Mouse (Mus musculus) B cell, adult 2 months (primary cell): ENCODE data around the gene Gm2832.
"Not testable (repeated sequence)": the region's sequence is repeated elsewhere in the genome, so short reads cannot be mapped to it uniquely, and the experiment has no call there.

Experiments used
- DNase-seq, 2 experiments: peaks; one replicate each; pipeline ENCODE4 v3.0.0; 2022

Gm2832 gene

GRCm38 (mm10) chr14:41278505-41278904 lies at the start of gene Gm2832:
Gm2832 (plus strand) TSS chr14:41278805.
- not testable (repeated sequence) for DNase-seq

DNA sequence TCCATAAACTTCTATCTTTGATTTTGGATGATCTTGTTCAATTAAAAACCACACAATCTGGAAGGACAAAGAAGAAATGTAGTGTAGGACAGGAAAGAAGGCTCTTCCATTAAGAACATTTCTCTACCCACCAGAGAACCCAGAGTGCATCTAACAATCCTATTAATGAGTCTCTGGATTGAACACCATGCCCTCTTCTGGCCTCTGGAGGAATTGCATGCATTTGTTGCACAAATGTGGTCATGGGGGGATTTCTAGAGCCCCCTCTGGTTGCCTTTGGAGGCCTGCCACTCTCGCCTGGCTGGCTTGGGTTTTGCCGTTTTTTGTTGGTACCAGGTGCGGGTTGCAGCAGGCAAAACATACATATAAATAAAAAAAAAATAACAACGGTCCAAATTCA lies 15.3 kb upstream of the Gm2832 start:
- DNase-seq, result not testable (repeated sequence)

GRCm38 (mm10) chr14:41263853-41264755 lies 14.5 kb upstream of the Gm2832 start:
- DNase-seq, result not testable (repeated sequence)

- not testable (repeated sequence) for DNase-seq
These were observed 13.6 kb upstream of the Gm2832 start for GRCm38 (mm10) chr14:41264756-41265566.

- not testable (repeated sequence) for DNase-seq
These were observed 7.4 kb downstream of the Gm2832 start for GRCm38 (mm10) chr14:41285965-41286364.
